Mouse (Mus musculus): ENCODE measurements around the gene Stk39. TPM values are rescaled to one million over a fixed set of nuclear protein-coding genes. Genes with fewer than 3 reads are reported as not detected.

Gene Stk39
- polyA plus RNA-seq, 1 experiment from 2014 or later, result 39.5 TPM

- no peak overlapping the region for H3K4me3 ChIP-seq (ENCODE audit: low read depth, low read length)
- H3K9me3 ChIP-seq (ENCODE audit: control insufficient read depth, low read length), result no peaks in the 10 kb centered on the region
- DNase-seq (ENCODE audit: low spot score) (no peak), ATAC-seq (ENCODE audit: insufficient read depth, low FRiP score, low TSS enrichment) (no peak)
- H3K36me3 ChIP-seq (ENCODE audit: control insufficient read depth, insufficient read depth, low read length), result no peaks in the 10 kb centered on the region
- no peak overlapping the region for H3K27ac ChIP-seq (ENCODE audit: low read depth, low read length)
- H3K9ac ChIP-seq (ENCODE audit: low read length), result no peak overlapping the region
- H3K4me2 ChIP-seq (ENCODE audit: low read depth), result no peak overlapping the region
- 87% methylated on average over 19 of the region's 19 CpGs for WGBS
- no peaks in the 10 kb centered on the region for H3K27me3 ChIP-seq (ENCODE audit: control insufficient read depth, insufficient read depth, low read length)
- H3K4me1 ChIP-seq (ENCODE audit: control insufficient read depth, insufficient read depth, low read length), result peaks cover 7% of the 10 kb centered on the region; the same call in 1 of the 2 replicates
Observed at GRCm38 (mm10) chr2:68465266-68466123, 6.6 kb downstream of the Stk39 start.

GRCm38 (mm10) chr2:68464456-68464855, 7.6 kb downstream of the Stk39 start:
- DNase-seq (ENCODE audit: low spot score) (no peak), ATAC-seq (ENCODE audit: insufficient read depth, low FRiP score, low TSS enrichment) (no peak)
- Histone ChIP-seq H3K4me1 (ENCODE audit: control insufficient read depth, insufficient read depth, low read length) (0 out of 2 replicates have a peak, but pooled peaks cover under 1% of the 10 kb centered on the region), H3K27me3 (ENCODE audit: control insufficient read depth, insufficient read depth, low read length) (no peaks in the 10 kb centered on the region), H3K27ac (ENCODE audit: low read depth, low read length) (no peak overlapping the region), H3K4me2 (ENCODE audit: low read depth) (no peak overlapping the region), H3K4me3 (ENCODE audit: low read depth, low read length) (no peak overlapping the region), H3K9ac (ENCODE audit: low read length) (no peak overlapping the region), H3K36me3 (ENCODE audit: control insufficient read depth, insufficient read depth, low read length) (no peaks in the 10 kb centered on the region), H3K9me3 (ENCODE audit: control insufficient read depth, low read length) (no peaks in the 10 kb centered on the region)
- WGBS, result 99% methylated on average over 4 of the region's 4 CpGs

GRCm38 (mm10) chr2:68463801-68464200, 8.3 kb downstream of the Stk39 start:
- no peak overlapping the region for H3K27ac ChIP-seq (ENCODE audit: low read depth, low read length)
- 62% methylated on average over 4 of the region's 4 CpGs for WGBS
- H3K4me1 ChIP-seq (ENCODE audit: control insufficient read depth, insufficient read depth, low read length), result no peaks in the 10 kb centered on the region
- H3K36me3 ChIP-seq (ENCODE audit: control insufficient read depth, insufficient read depth, low read length), result no peaks in the 10 kb centered on the region
- no peak overlapping the region for H3K4me3 ChIP-seq (ENCODE audit: low read depth, low read length)
- H3K27me3 ChIP-seq (ENCODE audit: control insufficient read depth, insufficient read depth, low read length), result no peaks in the 10 kb centered on the region
- H3K9ac ChIP-seq (ENCODE audit: low read length), result no peak overlapping the region
- no peak overlapping the region for H3K4me2 ChIP-seq (ENCODE audit: low read depth)
- no peak for DNase-seq (ENCODE audit: low spot score)
- no peaks in the 10 kb centered on the region for H3K9me3 ChIP-seq (ENCODE audit: control insufficient read depth, low read length)
- ATAC-seq (ENCODE audit: insufficient read depth, low FRiP score, low TSS enrichment), result no peak

- Histone ChIP-seq H3K27me3 (ENCODE audit: control insufficient read depth, insufficient read depth, low read length) (no peaks in the 10 kb centered on the region), H3K27ac (ENCODE audit: low read depth, low read length) (no peak overlapping the region), H3K9me3 (ENCODE audit: control insufficient read depth, low read length) (no peaks in the 10 kb centered on the region), H3K4me2 (ENCODE audit: low read depth) (no peak overlapping the region), H3K4me1 (ENCODE audit: control insufficient read depth, insufficient read depth, low read length) (no peaks in the 10 kb centered on the region), H3K36me3 (ENCODE audit: control insufficient read depth, insufficient read depth, low read length) (no peaks in the 10 kb centered on the region), H3K4me3 (ENCODE audit: low read depth, low read length) (no peak overlapping the region), H3K9ac (ENCODE audit: low read length) (no peak overlapping the region)
- no peak for ATAC-seq (ENCODE audit: insufficient read depth, low FRiP score, low TSS enrichment)
- no peak for DNase-seq (ENCODE audit: low spot score)
- WGBS, result 85% methylated on average over 5 of the region's 5 CpGs
Observed at GRCm38 (mm10) chr2:68458115-68458514, 14.0 kb downstream of the Stk39 start.

- Histone ChIP-seq H3K27me3 (ENCODE audit: control insufficient read depth, insufficient read depth, low read length) (no peaks in the 10 kb centered on the region), H3K36me3 (ENCODE audit: control insufficient read depth, insufficient read depth, low read length) (no peaks in the 10 kb centered on the region; the same call in 1 of the 2 replicates), H3K4me3 (ENCODE audit: low read depth, low read length) (no peak overlapping the region), H3K4me2 (ENCODE audit: low read depth) (no peak overlapping the region), H3K9ac (ENCODE audit: low read length) (no peak overlapping the region), H3K9me3 (ENCODE audit: control insufficient read depth, low read length) (no peaks in the 10 kb centered on the region), H3K27ac (ENCODE audit: low read depth, low read length) (no peak overlapping the region), H3K4me1 (ENCODE audit: control insufficient read depth, insufficient read depth, low read length) (no peaks in the 10 kb centered on the region)
- ATAC-seq (ENCODE audit: insufficient read depth, low FRiP score, low TSS enrichment) (no peak), DNase-seq (ENCODE audit: low spot score) (no peak)
- WGBS, result 57% methylated on average over 6 of the region's 6 CpGs
Observed at GRCm38 (mm10) chr2:68457455-68458032, 14.5 kb downstream of the Stk39 start.

- no peaks in the 10 kb centered on the region for H3K27me3 ChIP-seq (ENCODE audit: control insufficient read depth, insufficient read depth, low read length)
- H3K9ac ChIP-seq (ENCODE audit: low read length), result no peak overlapping the region
- H3K36me3 ChIP-seq (ENCODE audit: control insufficient read depth, insufficient read depth, low read length), result no peaks in the 10 kb centered on the region; the same call in 1 of the 2 replicates
- no peak overlapping the region for H3K4me2 ChIP-seq (ENCODE audit: low read depth)
- H3K4me1 ChIP-seq (ENCODE audit: control insufficient read depth, insufficient read depth, low read length), result no peaks in the 10 kb centered on the region
- DNase-seq (ENCODE audit: low spot score) (no peak), ATAC-seq (ENCODE audit: insufficient read depth, low FRiP score, low TSS enrichment) (no peak)
- WGBS, result 61% methylated on average over 6 of the region's 6 CpGs
- H3K4me3 ChIP-seq (ENCODE audit: low read depth, low read length), result no peak overlapping the region
- H3K9me3 ChIP-seq (ENCODE audit: control insufficient read depth, low read length), result no peaks in the 10 kb centered on the region
- no peak overlapping the region for H3K27ac ChIP-seq (ENCODE audit: low read depth, low read length)
Observed at GRCm38 (mm10) chr2:68456899-68457298, 15.2 kb downstream of the Stk39 start.

- no peak for ATAC-seq (ENCODE audit: insufficient read depth, low FRiP score, low TSS enrichment)
- Histone ChIP-seq H3K27me3 (ENCODE audit: control insufficient read depth, insufficient read depth, low read length) (no peaks in the 10 kb centered on the region), H3K9ac (ENCODE audit: low read length) (no peak overlapping the region), H3K4me2 (ENCODE audit: low read depth) (no peak overlapping the region), H3K27ac (ENCODE audit: low read depth, low read length) (no peak overlapping the region), H3K4me1 (ENCODE audit: control insufficient read depth, insufficient read depth, low read length) (no peaks in the 10 kb centered on the region), H3K4me3 (ENCODE audit: low read depth, low read length) (no peak overlapping the region), H3K36me3 (ENCODE audit: control insufficient read depth, insufficient read depth, low read length) (no peaks in the 10 kb centered on the region; the same call in 1 of the 2 replicates), H3K9me3 (ENCODE audit: control insufficient read depth, low read length) (no peaks in the 10 kb centered on the region)
- DNase-seq (ENCODE audit: low spot score), result no peak
- WGBS, result 86% methylated on average over 4 of the region's 4 CpGs
Observed at GRCm38 (mm10) chr2:68452379-68452778, 19.7 kb downstream of the Stk39 start.

GRCm38 (mm10) chr2:68448035-68448434, 24.0 kb downstream of the Stk39 start:
- Histone ChIP-seq H3K9me3 (ENCODE audit: control insufficient read depth, low read length) (no peaks in the 10 kb centered on the region), H3K4me2 (ENCODE audit: low read depth) (no peak overlapping the region), H3K4me3 (ENCODE audit: low read depth, low read length) (no peak overlapping the region), H3K36me3 (ENCODE audit: control insufficient read depth, insufficient read depth, low read length) (no peaks in the 10 kb centered on the region; the same call in 1 of the 2 replicates), H3K27ac (ENCODE audit: low read depth, low read length) (no peak overlapping the region), H3K27me3 (ENCODE audit: control insufficient read depth, insufficient read depth, low read length) (no peaks in the 10 kb centered on the region), H3K9ac (ENCODE audit: low read length) (no peak overlapping the region), H3K4me1 (ENCODE audit: control insufficient read depth, insufficient read depth, low read length) (no peaks in the 10 kb centered on the region)
- ATAC-seq (ENCODE audit: insufficient read depth, low FRiP score, low TSS enrichment) (no peak), DNase-seq (ENCODE audit: low spot score) (no peak)
- WGBS, result 86% methylated on average over 10 of the region's 10 CpGs

GRCm38 (mm10) chr2:68443141-68443540, 28.9 kb downstream of the Stk39 start:
- H3K4me3 ChIP-seq (ENCODE audit: low read depth, low read length), result no peak overlapping the region
- no peaks in the 10 kb centered on the region for H3K4me1 ChIP-seq (ENCODE audit: control insufficient read depth, insufficient read depth, low read length)
- ATAC-seq (ENCODE audit: insufficient read depth, low FRiP score, low TSS enrichment) (no peak), DNase-seq (ENCODE audit: low spot score) (no peak)
- no peaks in the 10 kb centered on the region for H3K36me3 ChIP-seq (ENCODE audit: control insufficient read depth, insufficient read depth, low read length)
- no peaks in the 10 kb centered on the region for H3K9me3 ChIP-seq (ENCODE audit: control insufficient read depth, low read length)
- 79% methylated on average over 6 of the region's 6 CpGs for whole genome bisulfite sequencing
- no peaks in the 10 kb centered on the region for H3K27me3 ChIP-seq (ENCODE audit: control insufficient read depth, insufficient read depth, low read length)
- no peak overlapping the region for H3K4me2 ChIP-seq (ENCODE audit: low read depth)
- H3K9ac ChIP-seq (ENCODE audit: low read length), result no peak overlapping the region
- H3K27ac ChIP-seq (ENCODE audit: low read depth, low read length), result no peak overlapping the region

Data from neural tube, embryonic 11.5 days (tissue).